Comparison of ENCODE assay signal across 8 mouse cellular contexts in the genomic region with DNA sequence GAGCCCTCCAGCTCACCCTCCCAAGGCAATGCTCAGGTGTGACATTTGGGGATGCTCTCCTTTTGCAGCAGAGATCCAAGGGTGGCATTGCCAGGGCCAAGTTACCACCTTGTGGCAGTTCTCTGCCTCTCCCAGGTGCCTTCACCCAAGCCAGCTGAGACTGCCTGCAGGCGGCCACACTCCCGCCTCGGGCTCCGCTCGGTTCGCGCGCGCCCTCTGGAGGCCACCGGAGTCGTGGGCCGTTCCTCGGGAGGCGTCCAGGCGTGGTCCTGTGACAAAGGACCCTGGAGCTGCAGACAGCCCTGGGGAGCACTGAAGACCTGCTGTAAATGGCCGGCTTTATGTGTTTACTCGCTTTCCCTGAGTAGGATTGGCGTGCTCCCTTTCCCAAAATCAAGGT. TPM values are rescaled to one million over a fixed set of nuclear protein-coding genes. Genes with fewer than 3 reads are reported as not detected.
DNase-seq lines count a peak whose midpoint lies in the region; ATAC-seq and TF ChIP-seq lines count a peak whose summit lies in the region.

No protein-coding gene starts in this region.

- H3K4me1 ChIP-seq in forebrain, embryonic 15.5 days = peaks cover 6% of the 10 kb centered on the region; the same call in 1 of the 2 replicates
- no peaks in the 10 kb centered on the region for H3K4me1 ChIP-seq in lung, embryonic 14.5 days (ENCODE audit: insufficient read depth)
- H3K4me1 ChIP-seq in thymus, adult 2 months (replicated peaks; ENCODE audit: control insufficient read depth, insufficient read depth, low read length) = no peaks in the 10 kb centered on the region

- peak; percentile 55 for DNase-seq in ES-CJ7 (ENCODE audit: low read depth, low spot score)
- peak; percentile 53 for DNase-seq in cerebellum, adult 11 months
- DNase-seq in heart, postnatal 36 days = peak; percentile 85 to 90
- peak; percentile 58 for DNase-seq in layer of hippocampus, adult 11-12 months (ENCODE audit: low spot score)
- DNase-seq in lung, embryonic 14.5 days = peak; percentile 84
- DNase-seq in thymus, adult 2 months = peak; percentile 74

- H3K27ac ChIP-seq in forebrain, embryonic 15.5 days (replicated peaks) = no peak overlapping the region
- H3K27ac ChIP-seq in lung, embryonic 14.5 days (ENCODE audit: low read depth) = no peak overlapping the region
- H3K27ac ChIP-seq in thymus, adult 2 months (ENCODE audit: control insufficient read depth, insufficient read depth, low read length) = no peak overlapping the region

- peak; percentile 97 for TF ChIP-seq CTCF in lung, embryonic 14.5 days (IDR thresholded peaks at IDR 0.05; ENCODE audit: low read depth)
- peak; percentile 97 for TF ChIP-seq CTCF in thymus, adult 2 months (IDR thresholded peaks at IDR 0.05; ENCODE audit: borderline replicate concordance, control insufficient read depth, extremely low read depth, insufficient read depth, low read length, poor library complexity)

- WGBS in forebrain, embryonic 15.5 days = 1% methylated on average over 18 of the region's 18 CpGs
- 1% methylated on average over 18 of the region's 18 CpGs for WGBS in lung, embryonic 14.5 days
- 3% methylated on average over 18 of the region's 18 CpGs for WGBS in thymus, adult 2 months

- no peaks in the 10 kb centered on the region for H3K36me3 ChIP-seq in forebrain, embryonic 15.5 days
- no peaks in the 10 kb centered on the region for H3K36me3 ChIP-seq in lung, embryonic 14.5 days (ENCODE audit: insufficient read depth)
- H3K36me3 ChIP-seq in thymus, adult 2 months (ENCODE audit: control insufficient read depth, insufficient read depth, low read length) = no peaks in the 10 kb centered on the region

- no peaks in the 10 kb centered on the region for H3K9me3 ChIP-seq in forebrain, embryonic 15.5 days
- no peaks in the 10 kb centered on the region for H3K9me3 ChIP-seq in lung, embryonic 14.5 days (ENCODE audit: low read depth, low read length)

- peak overlapping the region; percentile 25; the same call in 1 of the 2 replicates for H3K4me2 ChIP-seq in forebrain, embryonic 15.5 days (replicated peaks)
- no peak overlapping the region for H3K4me2 ChIP-seq in lung, embryonic 14.5 days

- intact Hi-C loops in heart, postnatal 36 days (cut with DNase I) = loop anchor here (1.0 to 2.0 kb wide), 3 partner anchors 28 to 213 kb away; a partner anchor contains a TSS

- H3K9ac ChIP-seq in forebrain, embryonic 15.5 days (replicated peaks) = no peak overlapping the region
- H3K9ac ChIP-seq in lung, embryonic 14.5 days = no peak overlapping the region

- ATAC-seq in forebrain, embryonic 15.5 days (replicated peaks) = peak; percentile 79
- ATAC-seq in lung, embryonic 14.5 days (ENCODE audit: insufficient read depth) = peak; percentile 87
- ATAC-seq in neutrophil, adult 5-6 weeks (ENCODE audit: extremely low read depth, insufficient number of reproducible peaks, low FRiP score, poor library complexity, severe bottlenecking) = peak; percentile 84

- H3K27me3 ChIP-seq in forebrain, embryonic 15.5 days = no peaks in the 10 kb centered on the region
- no peaks in the 10 kb centered on the region for H3K27me3 ChIP-seq in lung, embryonic 14.5 days (ENCODE audit: insufficient read depth, low read length)
- no peaks in the 10 kb centered on the region for H3K27me3 ChIP-seq in thymus, adult 2 months (ENCODE audit: control insufficient read depth, insufficient read depth, low read length)

- H3K4me3 ChIP-seq in forebrain, embryonic 15.5 days = no peak overlapping the region
- H3K4me3 ChIP-seq in lung, embryonic 14.5 days (ENCODE audit: low read depth, low read length) = no peak overlapping the region
- H3K4me3 ChIP-seq in thymus, adult 2 months (ENCODE audit: control insufficient read depth, insufficient read depth, low read length) = no peak overlapping the region

- TF ChIP-seq POLR2A in thymus, adult 2 months (IDR thresholded peaks at IDR 0.05; ENCODE audit: control insufficient read depth, extremely low read depth, insufficient read depth, low read length, poor library complexity) = no peak

RNA-seq across cellular contexts. Expression of a gene that starts 14.5 kb away (rescaled TPM):
- polyA plus RNA-seq in forebrain, embryonic 15.5 days (2015; fragmentation: Nextera tagmentation; extraction: Ambion mirVana) = 79.1 and 85.4 TPM in 2 replicates
- total RNA-seq in heart, postnatal 36 days (2021) = 100 to 1,000 TPM; 112 to 113 TPM
- polyA plus RNA-seq in lung, embryonic 14.5 days (2014; fragmentation: Nextera tagmentation; extraction: Ambion mirVana) = 117 and 132 TPM in 2 replicates
- total RNA-seq in neutrophil, adult 5-6 weeks (2017) = 6.2 and 7.5 TPM in 2 replicates
- polyA plus RNA-seq in thymus, adult 2 months (2012; rRNA removed) = 34.6 and 38.1 TPM in 2 replicates

RNA-seq across cellular contexts. Expression of a gene that starts 26.9 kb away (rescaled TPM):
- polyA plus RNA-seq in forebrain, embryonic 15.5 days (2015; fragmentation: Nextera tagmentation; extraction: Ambion mirVana) = 0.75 and 0.81 TPM in 2 replicates
- total RNA-seq in heart, postnatal 36 days (2021) = 10 to 100 TPM; 23.1 to 25.1 TPM
- polyA plus RNA-seq in lung, embryonic 14.5 days (2014; fragmentation: Nextera tagmentation; extraction: Ambion mirVana) = 4.0 and 4.1 TPM in 2 replicates
- 24.2 and 25.4 TPM in 2 replicates for total RNA-seq in neutrophil, adult 5-6 weeks (2017)
- 7.2 and 7.5 TPM in 2 replicates for polyA plus RNA-seq in thymus, adult 2 months (2012; rRNA removed)
